Mouse (Mus musculus): ENCODE measurements at regions not wholly inside any gene's neighbourhood (a gene's known extent, or its start where the extent isn't known, plus 50 kb on each side); places are given as distances from the start of the nearest gene placed in this dataset.
A peak's percentile ranks its signal among the peaks of the same experiment; 100 is the strongest.

DNA sequence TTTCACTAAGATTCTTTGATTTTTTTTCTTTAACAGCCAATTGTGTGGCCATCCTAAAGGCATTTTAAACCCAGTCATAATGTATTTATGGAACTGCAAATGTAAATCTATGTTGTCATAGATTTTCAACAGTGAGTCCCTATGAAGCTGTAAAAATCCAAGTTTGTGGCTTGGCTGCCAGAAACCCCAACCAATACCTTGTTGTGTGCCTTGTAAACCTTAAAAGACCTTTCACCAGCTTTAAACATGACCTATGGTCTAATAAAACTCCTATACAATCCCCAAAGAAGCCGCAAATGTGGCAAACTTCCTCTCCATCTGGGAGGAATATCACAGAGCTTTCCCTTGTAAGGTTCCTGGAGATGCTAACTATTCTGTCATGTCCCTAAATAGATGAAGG, 125.4 kb upstream of the Igf1 start:
- DNase-seq (ENCODE audit: low spot score), result no peak

DNA sequence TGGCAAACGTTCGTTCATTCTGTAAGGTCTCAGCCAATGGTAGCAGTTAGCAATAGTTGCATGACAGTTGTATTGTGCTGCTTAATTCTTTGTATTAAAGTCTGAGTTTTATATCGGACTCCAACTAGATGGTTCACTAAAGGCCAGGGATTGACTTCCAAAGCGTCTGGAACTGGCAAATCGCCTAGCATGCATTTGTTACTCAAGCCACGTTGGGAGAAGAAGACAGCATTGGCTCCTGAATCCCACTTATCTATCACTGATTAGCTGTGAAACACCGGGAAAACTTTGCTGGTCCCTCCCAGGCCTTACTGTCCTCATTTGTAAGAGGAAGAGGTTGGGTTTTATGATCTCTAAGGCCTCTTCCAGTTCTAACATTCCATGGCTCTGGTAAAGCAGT, 124.8 kb upstream of the Igf1 start:
- no peak for DNase-seq (ENCODE audit: low spot score)

DNA sequence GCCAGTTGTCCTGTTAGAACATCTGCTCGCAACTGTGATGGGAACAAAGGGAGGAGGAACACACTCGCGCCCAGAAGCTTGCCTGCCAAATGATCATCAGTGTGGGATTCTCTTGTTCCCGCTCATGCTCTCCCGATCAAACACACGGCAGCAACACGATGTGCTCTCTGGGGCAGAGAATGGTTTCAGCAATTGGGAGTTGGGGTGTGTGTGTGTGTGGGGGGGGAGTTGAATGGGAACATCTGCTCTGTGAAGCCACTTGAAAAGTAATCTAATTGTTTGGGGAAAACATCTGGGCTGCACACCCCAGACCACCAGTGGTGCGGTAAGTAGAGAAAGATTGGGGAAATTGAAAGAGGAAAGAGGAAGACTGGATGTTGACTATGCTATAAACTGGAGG, 117.7 kb upstream of the Igf1 start:
- DNase-seq (ENCODE audit: low spot score), result no peak

DNA sequence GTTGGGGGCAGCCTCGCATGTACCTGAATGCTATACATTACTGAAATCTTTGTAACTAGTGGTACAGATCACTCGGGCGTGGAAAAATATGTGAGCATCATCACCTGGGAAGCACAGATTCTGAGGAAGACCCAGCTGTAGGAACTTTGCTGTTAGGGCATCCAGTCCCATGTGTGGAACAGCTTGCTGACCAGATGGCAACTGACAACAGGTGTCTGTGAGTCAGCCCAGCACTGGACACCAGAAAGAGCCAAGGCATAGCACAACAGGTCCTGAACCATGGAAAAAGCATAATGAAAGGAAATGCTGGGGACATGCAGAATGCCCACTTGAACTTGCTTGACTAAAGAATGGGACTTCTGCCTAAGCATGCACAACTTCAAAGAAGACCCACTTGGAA, 115.3 kb upstream of the Igf1 start:
- no peak for DNase-seq (ENCODE audit: low spot score)

DNA sequence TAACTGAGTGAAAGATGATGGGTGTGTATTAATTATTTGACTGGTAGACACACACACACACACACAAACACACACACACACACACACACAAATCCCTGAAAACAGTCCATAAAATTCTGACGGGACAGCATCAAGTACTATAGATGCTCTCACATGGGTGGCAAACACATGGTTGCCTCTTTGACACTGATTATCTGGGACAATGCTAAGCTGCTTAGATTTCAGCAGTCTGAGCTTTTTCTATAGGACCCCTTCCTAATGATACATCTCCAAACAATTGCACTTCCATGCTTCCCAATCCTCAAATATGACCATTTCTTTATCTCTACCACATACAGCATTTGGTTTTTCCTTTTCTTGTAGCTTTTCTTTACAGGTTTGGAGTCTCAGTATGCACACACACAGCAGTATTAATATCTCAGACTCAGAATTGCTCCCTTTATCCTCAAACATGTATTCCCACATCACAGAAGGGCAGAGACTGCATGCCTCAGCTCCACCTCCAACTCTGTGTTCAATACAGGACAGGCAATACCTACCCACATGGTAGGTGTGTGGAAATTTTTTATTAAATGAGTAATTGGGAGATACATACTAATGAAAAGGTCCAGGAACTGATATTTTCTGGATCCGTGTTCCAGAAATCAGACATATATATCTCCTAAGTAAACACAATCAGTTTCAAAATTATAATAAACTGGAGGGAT, 110.1 kb upstream of the Igf1 start:
- DNase-seq (ENCODE audit: low spot score), result no peak

DNA sequence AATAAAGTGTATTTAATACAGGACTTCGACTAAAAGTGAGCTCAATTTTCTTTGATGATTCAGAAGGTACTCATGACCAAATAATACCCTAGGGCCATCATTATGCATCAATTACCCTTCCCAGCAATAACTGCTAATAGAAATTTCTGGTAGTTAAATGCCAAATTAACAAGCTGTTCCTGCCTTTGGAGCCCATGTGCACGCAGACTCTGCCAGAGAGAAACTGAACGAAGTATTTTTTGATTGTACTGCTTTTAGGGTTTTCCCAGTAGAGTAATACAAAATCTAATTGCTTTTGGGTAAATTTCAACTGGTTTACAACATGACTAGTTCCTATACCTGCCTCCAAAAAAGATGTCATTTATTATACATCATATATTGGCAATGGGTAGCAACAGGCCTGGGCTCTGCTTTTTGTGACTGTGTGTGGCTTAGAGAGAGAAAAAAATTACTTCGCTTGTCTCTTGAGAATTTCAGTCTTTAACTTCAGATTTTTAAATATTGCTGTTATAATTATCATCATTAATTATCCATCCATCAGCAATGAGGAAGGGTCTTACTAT, 109.4 kb upstream of the Igf1 start:
- DNase-seq (ENCODE audit: low spot score), result no peak

DNA sequence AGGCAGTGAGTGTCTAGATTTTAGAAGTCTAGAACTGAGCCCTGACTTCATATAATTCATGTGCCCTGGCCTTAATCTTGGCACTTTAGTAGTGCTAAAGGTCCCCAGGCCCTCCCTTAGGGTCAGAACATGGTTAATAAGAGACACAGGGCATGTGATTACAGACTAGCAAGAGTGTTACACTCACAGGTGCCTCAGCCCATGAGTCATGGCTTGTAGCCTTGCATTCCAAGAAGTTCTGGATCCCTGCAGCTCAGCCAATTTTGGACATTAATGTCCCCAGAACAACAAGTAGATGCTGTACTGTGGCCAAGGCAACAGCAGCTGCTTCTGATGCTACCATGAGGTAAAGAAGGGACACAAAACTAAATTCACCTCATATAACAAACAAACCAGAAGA, 107.7 kb upstream of the Igf1 start:
- no peak for DNase-seq (ENCODE audit: low spot score)

DNA sequence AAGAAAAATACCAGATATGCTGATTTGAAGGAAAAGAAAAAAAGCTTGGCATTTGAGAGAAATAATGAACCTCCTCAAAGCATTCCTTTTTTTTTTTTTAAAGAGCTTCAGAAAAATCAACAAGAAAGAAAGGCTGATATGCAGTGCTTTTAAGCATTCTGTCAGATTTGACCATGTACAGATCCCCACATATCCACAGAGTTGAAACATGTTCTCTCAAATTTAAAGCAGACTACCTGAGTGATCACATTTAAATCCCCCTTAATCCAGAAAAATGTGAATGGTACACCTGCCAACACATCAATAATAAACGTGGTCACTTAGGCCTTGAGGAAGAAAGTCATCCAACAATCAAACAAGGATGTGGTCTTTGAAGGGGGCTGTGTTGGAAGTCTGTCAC, 107.1 kb upstream of the Igf1 start:
- DNase-seq (ENCODE audit: low spot score), result no peak

DNA sequence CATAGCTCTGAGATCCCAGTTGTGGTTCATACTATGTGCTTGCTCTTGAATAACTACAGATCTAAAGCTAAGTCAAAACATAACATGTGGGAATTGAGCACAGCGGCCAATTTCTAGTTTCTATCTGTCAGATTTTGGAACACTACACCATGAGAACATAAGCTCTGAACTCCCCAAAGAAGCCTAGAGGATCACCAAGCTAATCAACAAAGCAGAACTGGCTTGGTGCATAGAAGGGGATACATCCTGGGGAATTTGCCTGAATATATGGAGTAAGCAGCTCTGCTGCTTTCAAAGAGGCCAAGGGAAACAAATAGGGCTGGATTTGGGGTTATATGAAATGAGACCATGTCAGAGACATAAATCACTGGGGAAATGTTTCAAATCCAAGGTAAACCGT, 105.9 kb upstream of the Igf1 start:
- no peak for DNase-seq (ENCODE audit: low spot score)

DNA sequence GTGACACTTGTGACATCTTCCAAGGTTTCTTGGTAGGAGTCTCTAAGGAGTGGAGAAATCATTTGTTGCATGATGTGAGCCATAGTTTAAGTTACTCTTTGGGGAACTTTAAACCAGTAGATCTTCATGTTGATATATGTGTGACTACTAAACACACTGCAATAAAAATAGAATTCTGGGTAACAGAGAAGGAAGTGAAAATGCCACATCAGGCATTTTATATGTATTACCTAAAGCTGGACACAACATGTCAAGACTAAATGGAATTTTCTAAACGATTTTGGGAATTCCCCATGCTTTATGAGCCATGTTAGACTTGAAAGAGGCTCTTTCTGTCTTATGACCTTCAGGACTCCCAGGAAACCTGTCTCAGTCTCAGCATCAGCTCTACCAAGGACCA, 104.6 kb upstream of the Igf1 start:
- DNase-seq (ENCODE audit: low spot score), result no peak

DNA sequence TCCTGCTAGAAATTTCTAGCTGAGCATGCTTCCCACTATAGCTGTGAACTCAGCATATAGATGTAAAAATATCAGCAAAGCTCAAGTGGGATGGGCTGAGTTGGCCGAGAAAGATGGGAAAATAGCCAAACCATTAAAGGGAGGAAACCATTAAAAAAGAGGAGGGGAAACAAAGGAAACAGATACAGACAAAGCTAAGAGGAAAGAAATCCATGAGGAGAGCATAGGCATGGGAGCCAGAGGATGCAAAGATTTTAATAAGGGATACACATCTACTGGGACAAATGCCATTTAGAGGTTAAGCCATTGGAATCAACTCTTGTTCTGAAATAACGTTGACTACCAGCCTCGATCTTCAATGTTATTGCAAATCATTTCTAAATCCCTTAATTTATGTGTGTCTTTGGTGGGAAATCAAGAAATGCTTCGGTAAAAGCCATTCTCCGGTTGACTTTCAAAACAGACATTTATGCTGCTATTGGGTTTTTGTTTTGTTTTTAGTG, 96.5 kb upstream of the Igf1 start:
- DNase-seq (ENCODE audit: low spot score), result no peak

DNA sequence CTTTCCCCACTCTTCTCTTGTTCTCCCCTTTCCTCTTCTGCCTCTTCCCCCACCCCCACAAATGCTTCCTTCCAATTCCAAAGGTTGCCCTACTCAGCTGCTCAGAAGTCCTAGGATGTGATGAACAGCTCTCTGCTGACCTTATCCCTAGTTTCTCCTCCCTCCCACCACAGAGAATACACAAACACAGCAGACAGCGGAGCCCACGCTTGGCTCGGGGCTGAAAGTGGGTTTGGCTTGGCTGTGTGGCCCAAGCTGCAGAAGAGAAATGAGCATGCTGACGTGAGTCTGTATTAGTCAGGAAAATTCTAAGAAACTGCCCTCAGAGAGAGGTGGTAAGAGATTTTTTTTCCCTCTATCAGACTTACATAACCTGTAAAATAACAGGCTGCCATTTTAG, 70.5 kb upstream of the Igf1 start:
- peak; percentile 72 for DNase-seq (ENCODE audit: low spot score)

DNA sequence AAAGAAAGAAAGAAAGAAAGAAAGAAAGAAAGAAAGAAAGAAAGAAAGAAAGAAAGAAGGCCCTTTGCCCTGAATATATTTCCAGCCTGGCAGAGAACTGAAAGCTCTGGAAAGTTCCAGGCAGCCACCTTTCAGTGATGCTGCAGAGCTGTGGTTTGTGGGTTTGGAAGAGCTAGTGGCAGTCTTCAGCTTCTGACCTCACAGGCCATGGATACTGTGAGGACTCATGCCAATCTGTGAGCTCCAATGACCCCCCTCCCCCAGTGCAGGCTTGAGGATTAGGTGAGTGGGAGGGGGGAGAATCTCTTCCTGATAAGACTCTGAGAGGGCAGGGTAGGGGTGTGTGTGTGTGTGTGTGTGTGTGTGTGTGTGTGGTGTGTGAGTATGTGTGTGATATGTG, 65.7 kb upstream of the Igf1 start:
- peak; percentile 23 for DNase-seq (ENCODE audit: low spot score)

DNA sequence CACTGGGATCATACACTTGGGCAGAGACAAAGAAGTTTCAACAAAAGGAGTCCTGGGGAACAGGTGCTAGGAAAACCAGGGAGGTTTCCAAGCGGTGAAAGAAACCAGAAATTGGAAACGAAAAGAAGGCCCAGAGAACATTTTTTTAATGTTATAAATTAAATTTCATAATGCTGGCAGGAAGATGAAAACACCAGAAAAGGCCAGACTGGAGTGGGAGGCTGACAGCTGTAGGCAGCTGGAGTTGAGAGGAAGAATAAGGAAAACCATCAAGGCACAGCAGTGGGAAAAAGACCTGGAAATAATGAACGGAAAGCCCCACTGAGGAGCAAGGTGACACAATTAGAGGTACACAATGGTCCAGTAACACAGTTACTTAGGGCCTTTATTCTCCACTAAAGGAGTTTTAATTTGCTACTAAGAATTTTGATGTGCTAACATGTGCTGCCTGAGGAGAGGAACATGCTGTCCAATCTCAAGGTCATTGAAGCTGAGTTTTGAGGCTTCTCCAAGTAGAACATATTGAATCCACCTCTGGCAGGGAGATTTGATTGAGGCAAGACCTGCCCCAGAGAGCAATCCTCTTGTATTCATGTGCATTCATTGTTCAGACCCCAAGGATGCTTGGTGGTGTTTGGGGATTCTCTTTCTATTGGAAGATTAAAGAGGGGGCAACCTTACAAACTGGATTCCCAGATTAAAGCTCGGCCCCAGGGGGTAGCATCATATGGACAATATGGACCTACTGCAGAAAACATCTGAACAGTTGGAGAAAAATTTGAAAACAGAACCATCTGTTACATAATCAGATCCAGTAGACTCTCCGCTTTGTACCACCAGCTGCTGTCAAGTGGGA, 53.9 kb upstream of the Igf1 start:
- no peak for DNase-seq (ENCODE audit: low spot score)

DNA sequence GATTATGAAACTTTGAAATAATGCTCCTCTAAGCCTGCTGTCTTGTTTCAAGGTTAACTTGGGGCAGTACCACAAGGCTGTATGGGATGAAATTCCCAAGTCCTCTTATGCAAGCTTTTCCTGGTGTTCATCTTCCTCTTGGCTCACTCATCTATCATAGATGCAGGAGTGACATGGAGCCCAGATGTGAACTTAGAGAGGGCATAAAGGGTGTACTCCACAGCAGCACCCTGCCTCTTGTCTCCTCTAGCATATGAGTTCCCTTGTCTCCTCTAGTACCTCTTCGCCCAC, 53.3 kb upstream of the Igf1 start:
- no peak for DNase-seq (ENCODE audit: low spot score)
